Comparison of ENCODE assay signal across 23 mouse cellular contexts in the genomic region with DNA sequence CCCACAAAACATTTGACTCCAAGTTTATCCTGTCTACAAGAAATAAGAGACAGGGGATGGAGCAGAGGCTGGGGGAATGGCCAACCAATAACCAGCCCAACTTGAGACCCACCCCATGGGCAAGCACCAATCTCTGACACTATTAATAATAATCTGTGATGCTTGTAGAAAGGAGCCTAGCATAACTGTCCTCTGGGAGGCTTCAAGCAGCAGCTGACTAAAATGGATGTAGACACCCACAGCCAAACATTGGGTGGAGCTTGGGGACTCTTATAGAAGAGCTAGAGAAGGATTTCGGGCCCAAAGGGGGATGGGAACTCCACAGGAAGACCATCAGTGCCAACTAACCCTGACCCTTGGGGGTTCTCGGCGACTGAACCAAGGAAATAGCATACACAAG.
"Had no signal": no experiment of that assay in that cellular context is flagged by ENCODE, and none has a peak within 500 bp of the region (broad histone marks: within the 10 kb centered on the region; RNA-seq: fewer than 3 reads in every experiment).

No protein-coding gene starts in this region.

- H3K27me3 ChIP-seq: limb, embryonic 12.5 days; limb, embryonic 15.5 days; megakaryocyte, embryonic 14.5 days; neural tube, embryonic 12.5 days; neural tube, embryonic 15.5 days had no signal

- H3K9me3 ChIP-seq: limb, embryonic 15.5 days; neural tube, embryonic 12.5 days; neural tube, embryonic 15.5 days had no signal

- H3K27ac ChIP-seq: limb, embryonic 12.5 days; limb, embryonic 15.5 days; liver, embryonic 14.5 days; midbrain, embryonic 10.5 days; neural tube, embryonic 12.5 days; neural tube, embryonic 15.5 days; stomach, postnatal 0 days had no signal

- H3K4me2 ChIP-seq: limb, embryonic 12.5 days; limb, embryonic 15.5 days; liver, embryonic 11.5 days; neural tube, embryonic 12.5 days; neural tube, embryonic 15.5 days had no signal

- H3K36me3 ChIP-seq: limb, embryonic 12.5 days; limb, embryonic 15.5 days; midbrain, embryonic 10.5 days; neural tube, embryonic 12.5 days; neural tube, embryonic 15.5 days had no signal

- H3K9ac ChIP-seq: limb, embryonic 12.5 days; limb, embryonic 15.5 days; liver, embryonic 14.5 days; liver, postnatal 0 days; neural tube, embryonic 12.5 days; neural tube, embryonic 15.5 days had no signal

- DNase-seq: kidney, adult 18-20 months; kidney, adult 9 months; kidney, postnatal 14 days; kidney, postnatal 4 days; left cerebral cortex, postnatal 4 days; midbrain, embryonic 14.5 days; right cerebral cortex, adult 18-20 months; right cerebral cortex, postnatal 14 days; right cerebral cortex, postnatal 4 days; thymus, adult 2 months; thymus, postnatal 14 days; thymus, postnatal 4 days had no signal

- H3K4me3 ChIP-seq: limb, embryonic 12.5 days; limb, embryonic 15.5 days; megakaryocyte, embryonic 14.5 days; midbrain, embryonic 10.5 days; neural tube, embryonic 12.5 days; neural tube, embryonic 15.5 days had no signal

- H3K4me1 ChIP-seq: limb, embryonic 12.5 days; limb, embryonic 15.5 days; megakaryocyte, embryonic 14.5 days; midbrain, embryonic 10.5 days; neural tube, embryonic 12.5 days; neural tube, embryonic 15.5 days had no signal

- ATAC-seq: intestine, embryonic 16.5 days had no signal
